Mouse (Mus musculus) cerebellum, postnatal 25 days (tissue): ENCODE results near the gene Csnk1e.
A peak's percentile ranks its signal among the peaks of the same experiment; 100 is the strongest.

Experiments
- DNase-seq, 2 experiments: peaks; one replicate each; pipeline ENCODE4 v3.0.0; 2021; ENCODE audit warnings: mixed read lengths in 2 of 2

Csnk1e gene

GRCm38 (mm10) chr15:79392527-79392926 is 62.8 kb downstream of the Csnk1e start:
- no peak for DNase-seq

- no peak for DNase-seq
Measured at GRCm38 (mm10) chr15:79391447-79392093, 63.8 kb downstream of the Csnk1e start.

GRCm38 (mm10) chr15:79390434-79390833 is 64.9 kb downstream of the Csnk1e start:
- no peak for DNase-seq

- no peak for DNase-seq
Measured at GRCm38 (mm10) chr15:79388171-79388570, 67.2 kb downstream of the Csnk1e start.

GRCm38 (mm10) chr15:79387611-79388010 is 67.8 kb downstream of the Csnk1e start:
- DNase-seq = no peak

- no peak for DNase-seq
Measured at GRCm38 (mm10) chr15:79387081-79387480, 68.3 kb downstream of the Csnk1e start.

GRCm38 (mm10) chr15:79381644-79382043 is 73.7 kb downstream of the Csnk1e start:
- no peak for DNase-seq

GRCm38 (mm10) chr15:79380468-79381444 is 74.6 kb downstream of the Csnk1e start:
- peak; percentile 79 to 88 for DNase-seq

- DNase-seq = no peak
Measured at GRCm38 (mm10) chr15:79379658-79380057, 75.7 kb downstream of the Csnk1e start.

GRCm38 (mm10) chr15:79378608-79379007 is 76.8 kb downstream of the Csnk1e start:
- no peak for DNase-seq

GRCm38 (mm10) chr15:79377681-79378080 is 77.7 kb downstream of the Csnk1e start:
- no peak for DNase-seq

GRCm38 (mm10) chr15:79374760-79375159 is 80.6 kb downstream of the Csnk1e start:
- DNase-seq = no peak

- no peak for DNase-seq
Measured at GRCm38 (mm10) chr15:79370281-79370843, 85.0 kb downstream of the Csnk1e start.

- DNase-seq = no peak
Measured at GRCm38 (mm10) chr15:79369452-79370280, 85.7 kb downstream of the Csnk1e start.

GRCm38 (mm10) chr15:79368861-79369440 is 86.4 kb downstream of the Csnk1e start:
- no peak for DNase-seq

GRCm38 (mm10) chr15:79368313-79368811 is 87.0 kb downstream of the Csnk1e start:
- DNase-seq = no peak
